Mouse (Mus musculus) liver, adult 2 months (tissue): ENCODE measurements around the gene Ptcd2.

ENCODE experiments used
- CTCF ChIP-seq: fragments of 200-500 bp; IDR thresholded peaks from 2 replicates; pipeline ENCODE4 v1.5.1; 2011; ENCODE audit warnings: low read depth, low read length, control low read depth
- POLR2A ChIP-seq: fragments of 200-500 bp; IDR thresholded peaks from 2 replicates; pipeline ENCODE4 v1.6.1; 2011; ENCODE audit warnings: low read length, control low read depth; ENCODE audit not compliant: insufficient read depth; ENCODE audit errors: extremely low read depth

DNA sequence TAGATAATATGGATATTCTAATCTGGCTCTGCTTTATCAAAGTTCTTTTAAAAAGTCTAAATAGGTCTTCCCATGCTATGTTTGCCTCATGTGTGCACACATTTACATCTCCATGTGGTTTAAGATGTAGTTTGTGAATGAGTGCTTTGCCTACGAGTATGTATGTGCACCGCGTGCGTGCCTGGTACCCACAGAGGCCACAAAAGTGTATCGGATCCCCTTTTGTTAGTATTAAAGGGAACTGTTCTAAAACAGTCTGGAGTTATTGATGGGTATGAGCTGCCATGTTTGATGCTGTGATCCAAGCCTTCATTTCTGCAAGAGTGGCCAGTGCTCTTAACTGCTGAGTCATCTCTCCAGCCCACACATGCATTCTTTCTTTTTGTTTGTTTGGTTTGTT lies 26.8 kb upstream of the Ptcd2 start:
- TF ChIP-seq POLR2A (no peak), CTCF (no peak)
